Mouse (Mus musculus) limb, embryonic 14.5 days (tissue): Measurements from ENCODE around the gene Cox6b1. TPM values are rescaled to one million over a fixed set of nuclear protein-coding genes. Genes with fewer than 3 reads are reported as not detected.

Source experiments
- ATAC-seq: fragments of 200-750 bp; cut with Nextera tagmentation; 2 replicates; pipeline ENCODE4 v1.8.0; 2017; ENCODE audit warnings: low read depth, moderate number of reproducible peaks, moderate TSS enrichment; ENCODE audit not compliant: low FRiP score
- DNase-seq: peaks from one replicate; pipeline ENCODE4 v3.0.0-alpha.2; 2015; ENCODE audit warnings: low spot score
- H3K27ac ChIP-seq: fragments of 300-500 bp; sonication (generic); replicated peaks from 2 replicates; pipeline ENCODE4 v1.5.1; 2014; ENCODE audit warnings: low read depth, mild to moderate bottlenecking, low read length, moderate library complexity, mixed read lengths
- H3K27me3 ChIP-seq: fragments of 300-500 bp; sonication (generic); 2 replicates; pipeline ENCODE4 v1.6.1; 2014; ENCODE audit warnings: low read length, mixed read lengths; ENCODE audit not compliant: control insufficient read depth, insufficient read depth
- H3K36me3 ChIP-seq: fragments of 300-500 bp; sonication (generic); 2 replicates; pipeline ENCODE4 v1.6.1; 2014; ENCODE audit warnings: mild to moderate bottlenecking, low read length, moderate library complexity, mixed read lengths; ENCODE audit not compliant: control insufficient read depth, insufficient read depth
- H3K4me1 ChIP-seq: fragments of 300-500 bp; sonication (generic); 2 replicates; pipeline ENCODE4 v1.6.1; 2014; ENCODE audit warnings: antibody characterized with exemption, low read length, mixed read lengths; ENCODE audit not compliant: control insufficient read depth, insufficient read depth
- H3K4me2 ChIP-seq: fragments of 300-500 bp; sonication (generic); replicated peaks from 2 replicates; pipeline ENCODE4 v1.6.1; 2014; ENCODE audit warnings: low read depth, mild to moderate bottlenecking, low read length, moderate library complexity; ENCODE audit not compliant: severe bottlenecking
- H3K4me3 ChIP-seq: fragments of 300-500 bp; sonication (generic); replicated peaks from 2 replicates; pipeline ENCODE4 v1.5.1; 2014; ENCODE audit warnings: low read length
- H3K9ac ChIP-seq: fragments of 300-500 bp; sonication (generic); 2 replicates; pipeline ENCODE4 v1.6.1; 2014; ENCODE audit warnings: mild to moderate bottlenecking, low read depth, low read length, moderate library complexity; ENCODE audit not compliant: severe bottlenecking
- H3K9me3 ChIP-seq: fragments of 300-500 bp; sonication (generic); 2 replicates; pipeline ENCODE4 v1.6.1; 2016; ENCODE audit warnings: low read length; ENCODE audit not compliant: control insufficient read depth
- POLR2A ChIP-seq: fragments of 200-500 bp; IDR thresholded peaks from 2 replicates; pipeline ENCODE4 v1.8.0; 2012; ENCODE audit warnings: inconsistent platforms, mild to moderate bottlenecking, moderate library complexity, borderline replicate concordance; ENCODE audit not compliant: insufficient read depth, insufficient read length; ENCODE audit errors: extremely low read depth
- WGBS: fragments of 180-500 bp; shearing (Covaris S2); extraction: QIAGEN DNeasy Blood & Tissue Kit; methylation state at CpG from one replicate; pipeline ENCODE4 v1.1.7; 2014; 5-methylcytosine and 5-hydroxymethylcytosine counted together
- polyA plus RNA-seq, 2 experiments: library from polyadenylated mRNA; depleted of rRNA in 1 of 2; stranded (reverse) in 1 of 2; unstranded in 1 of 2; fragments of >200 nt; fragmentation: Nextera tagmentation in 1 of 2; extraction: Ambion mirVana in 1 of 2; gene quantifications; 2 replicates each; pipeline versions ENCODE4 v1.2.1 to v1.2.3; 2012 to 2014

Gene Cox6b1
- 607 and 677 TPM in 2 replicates for polyA plus RNA-seq (2012; rRNA removed)
- 799 and 875 TPM in 2 replicates for polyA plus RNA-seq (2014; fragmentation: Nextera tagmentation; extraction: Ambion mirVana)

DNA sequence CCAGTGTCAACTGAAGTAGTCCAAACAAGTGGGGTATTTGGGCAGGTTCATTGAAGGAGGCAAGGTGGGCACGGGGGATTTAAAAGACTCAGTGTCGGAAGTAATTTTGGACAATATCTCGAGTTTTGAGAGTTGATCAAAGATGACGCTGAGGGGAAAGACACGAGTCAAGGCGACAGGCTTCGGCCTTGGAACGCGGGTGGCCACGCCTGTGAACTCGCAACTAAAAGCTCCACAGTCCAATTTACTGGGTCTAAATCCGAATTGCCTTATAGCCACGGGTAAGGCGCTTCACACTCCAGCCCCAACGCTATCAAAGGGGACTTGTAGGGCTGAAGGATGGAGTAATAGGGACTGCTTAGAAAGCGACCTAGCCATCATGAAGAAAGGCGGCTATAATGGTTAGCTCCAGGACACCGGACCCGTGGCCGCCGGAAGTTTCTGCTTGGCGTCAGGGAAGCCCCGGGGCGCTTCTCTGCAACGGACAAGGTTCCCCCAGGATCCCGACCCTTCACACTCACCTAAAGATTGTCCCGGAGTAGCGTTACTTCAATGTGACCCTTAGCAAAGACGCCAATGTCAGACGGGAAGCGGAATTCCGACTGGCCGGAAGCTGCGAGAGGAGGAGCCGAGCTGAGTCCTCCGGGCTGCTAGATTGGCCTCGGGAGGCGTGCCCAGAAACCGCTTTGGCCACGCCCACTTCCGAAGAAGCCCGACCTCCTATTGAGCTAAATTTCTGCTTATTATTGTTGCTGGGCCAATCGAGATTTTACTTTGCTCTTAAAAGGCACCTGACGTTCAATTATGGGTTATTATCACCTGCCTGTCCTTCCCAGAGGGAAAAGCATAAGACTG is at the start of gene Cox6b1:
Gene Cox6b1, minus strand, starts transcription at position 622 of the 855 bp plus-strand sequence.
- ATAC-seq: peak; percentile 96
- TF ChIP-seq POLR2A: no peak
- Histone ChIP-seq H3K27ac (no peak within 1 kb of the TSS), H3K4me3 (peak within 1 kb of the TSS; percentile 80), H3K27me3 (no peaks in the 10 kb centered on the region), H3K4me2 (peak within 1 kb of the TSS; percentile 77), H3K9ac (peak within 1 kb of the TSS; percentile 79), H3K4me1 (0 out of 2 replicates have a peak, but pooled peaks cover 5% of the 10 kb centered on the region), H3K36me3 (peaks cover 29% of the 10 kb centered on the region), H3K9me3 (no peaks in the 10 kb centered on the region)
- WGBS: 3% methylated on average over 44 of the region's 44 CpGs
- DNase-seq: peak; percentile 92

GRCm38 (mm10) chr7:30671480-30671879 is 45.5 kb upstream of the Cox6b1 start, which contains the start of gene Pmis2:
Gene Pmis2, minus strand, starts transcription at chr7:30671605.
- no peak within 1 kb of the TSS for H3K4me3 ChIP-seq
- ATAC-seq (no peak), DNase-seq (no peak)
- H3K27ac ChIP-seq: no peak within 1 kb of the TSS
- no peak within 1 kb of the TSS for H3K9ac ChIP-seq
- no peak within 1 kb of the TSS for H3K4me2 ChIP-seq
- no peaks in the 10 kb centered on the region for H3K27me3 ChIP-seq
- TF ChIP-seq POLR2A: no peak
- no peaks in the 10 kb centered on the region for H3K36me3 ChIP-seq
- 70% methylated on average over 9 of the region's 9 CpGs for WGBS
- H3K9me3 ChIP-seq: no peaks in the 10 kb centered on the region
- no peaks in the 10 kb centered on the region for H3K4me1 ChIP-seq

DNA sequence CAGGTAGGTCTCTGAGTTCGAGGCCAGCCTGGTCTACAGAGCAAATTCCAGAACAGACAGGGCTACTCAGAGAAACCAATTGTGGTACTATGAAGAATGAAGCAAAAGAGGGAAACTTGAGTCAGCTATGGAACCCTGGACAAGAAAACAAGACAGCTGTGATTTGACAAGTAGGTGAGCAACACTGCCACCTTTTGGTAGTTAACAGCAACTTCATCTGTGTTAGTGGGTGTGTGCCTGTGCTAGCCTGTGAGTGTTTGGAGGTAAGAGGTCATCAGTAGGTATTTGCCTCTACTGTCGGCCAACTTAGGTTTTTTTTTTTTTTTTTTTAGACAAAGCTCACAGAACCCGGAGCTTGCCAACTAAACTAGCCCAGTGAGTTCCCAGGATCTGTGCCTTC is 43.3 kb upstream of the Cox6b1 start:
- Histone ChIP-seq H3K4me2 (no peak overlapping the region), H3K27ac (no peak overlapping the region), H3K9ac (no peak overlapping the region), H3K36me3 (no peaks in the 10 kb centered on the region), H3K4me1 (no peaks in the 10 kb centered on the region), H3K4me3 (no peak overlapping the region), H3K9me3 (no peaks in the 10 kb centered on the region), H3K27me3 (no peaks in the 10 kb centered on the region)
- ATAC-seq (no peak), DNase-seq (no peak)
- no peak for TF ChIP-seq POLR2A
- WGBS: 46% methylated on average over 3 of the region's 3 CpGs

DNA sequence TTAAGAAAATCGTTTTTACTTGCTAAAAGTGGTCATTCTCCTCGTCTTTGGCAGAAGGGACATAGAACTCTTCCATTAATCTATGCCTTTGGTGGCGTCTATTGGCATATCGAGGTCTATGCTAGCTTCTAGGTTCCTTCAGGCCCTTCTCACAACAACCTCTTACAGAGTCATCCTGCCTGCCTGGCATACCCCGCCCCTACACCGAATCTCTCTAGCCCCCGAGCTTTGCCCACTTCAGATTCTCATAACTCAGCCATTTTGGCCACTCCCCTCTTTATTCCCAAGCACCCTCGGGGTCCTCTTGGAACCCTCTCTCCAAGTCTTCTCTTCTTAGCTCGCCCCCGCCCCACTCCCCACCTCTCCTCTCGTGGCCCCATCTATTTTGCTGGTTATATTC is 39.4 kb upstream of the Cox6b1 start:
- 5% methylated on average over 11 of the region's 11 CpGs for WGBS
- ATAC-seq (no peak), DNase-seq (no peak)
- Histone ChIP-seq H3K27me3 (no peaks in the 10 kb centered on the region), H3K4me3 (peak overlapping the region; percentile 63), H3K9me3 (no peaks in the 10 kb centered on the region), H3K27ac (no peak overlapping the region; the same call in 1 of the 2 replicates), H3K4me1 (no peaks in the 10 kb centered on the region), H3K36me3 (peaks cover 15% of the 10 kb centered on the region), H3K9ac (peak overlapping the region; percentile 67), H3K4me2 (peak overlapping the region; percentile 89)
- TF ChIP-seq POLR2A: no peak

DNA sequence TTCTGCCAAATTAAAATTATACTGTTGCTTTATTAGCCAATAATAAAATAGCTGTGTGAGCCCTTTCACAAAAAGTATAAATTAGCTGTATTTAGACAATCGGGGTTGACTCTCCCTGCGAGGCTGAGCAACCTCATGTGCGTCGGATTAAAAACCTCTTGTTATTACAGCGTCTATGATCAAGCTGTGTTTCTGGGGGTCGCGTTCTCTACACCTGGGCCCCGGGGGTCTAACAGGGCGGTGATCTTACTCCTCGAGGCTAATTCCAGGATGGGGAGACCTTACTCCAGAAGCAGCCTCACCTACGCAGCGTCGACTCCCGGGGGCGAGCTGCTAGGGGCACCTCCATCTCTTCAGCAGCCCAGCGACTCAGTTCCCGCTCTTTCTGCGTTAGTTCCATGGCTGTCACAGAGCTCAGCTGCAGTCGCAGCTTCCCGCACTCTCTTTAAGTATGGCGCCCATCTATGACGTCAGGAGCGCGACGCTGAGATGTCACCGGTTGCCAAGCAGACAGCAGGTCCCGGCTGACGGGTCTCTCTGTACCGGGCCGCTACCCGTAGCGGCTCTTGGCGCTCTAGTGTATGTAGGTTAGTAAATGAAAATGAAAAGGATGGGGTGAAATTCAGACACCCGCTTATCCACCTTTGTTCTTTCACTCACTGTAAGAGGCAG is 38.7 kb upstream of the Cox6b1 start, which contains the start of gene Haus5:
Gene Haus5, minus strand, starts transcription at position 466 of the 672 bp plus-strand sequence.
- peak within 1 kb of the TSS; percentile 89 for H3K4me2 ChIP-seq
- H3K4me3 ChIP-seq: peak within 1 kb of the TSS; percentile 63
- no peaks in the 10 kb centered on the region for H3K9me3 ChIP-seq
- peak; percentile 97 for ATAC-seq
- peak; percentile 88 for DNase-seq
- H3K4me1 ChIP-seq: no peaks in the 10 kb centered on the region
- H3K9ac ChIP-seq: peak within 1 kb of the TSS; percentile 67
- H3K36me3 ChIP-seq: peaks cover 16% of the 10 kb centered on the region
- peak; percentile 34; the same call in 1 of the 2 replicates for TF ChIP-seq POLR2A
- no peaks in the 10 kb centered on the region for H3K27me3 ChIP-seq
- H3K27ac ChIP-seq: peak within 1 kb of the TSS; percentile 10; the same call in 1 of the 2 replicates
- WGBS: 1% methylated on average over 34 of the region's 34 CpGs
